Mouse (Mus musculus) adrenal gland, adult 2 months (tissue): ENCODE measurements around the gene Rsbn1. TPM values are rescaled to one million over a fixed set of nuclear protein-coding genes. Genes with fewer than 3 reads are reported as not detected.

Experiments
- DNase-seq: peaks from one replicate; pipeline ENCODE4 v3.0.0; 2021
- long read RNA-seq: library from polyadenylated mRNA; stranded (forward); transcript quantifications from one replicate; pipeline ENCODE4 v2.0.0, GENCODE M21; 2021
- polyA plus RNA-seq: library from polyadenylated mRNA; depleted of rRNA; stranded (reverse); fragments of >200 nt; gene quantifications from 2 replicates; pipeline ENCODE4 v1.2.3, GENCODE M21; 2012; rRNA removed
- total RNA-seq, 2 experiments: library from RNA; stranded (reverse); gene quantifications; 2 replicates each; pipeline ENCODE4 v1.2.3; 2021

The Rsbn1 gene
- total RNA-seq (10 to 100 TPM; 14.6 to 18.3 TPM), polyA plus RNA-seq (5.1 and 6.3 TPM in 2 replicates)
- long read RNA-seq, full-length matches to known transcripts: 2 of 3 reads
- long read RNA-seq, partial matches to known transcripts: 1 of 3 reads
- long read RNA-seq, other reads (novel, unspliced or antisense): 0 of 3 reads

DNA sequence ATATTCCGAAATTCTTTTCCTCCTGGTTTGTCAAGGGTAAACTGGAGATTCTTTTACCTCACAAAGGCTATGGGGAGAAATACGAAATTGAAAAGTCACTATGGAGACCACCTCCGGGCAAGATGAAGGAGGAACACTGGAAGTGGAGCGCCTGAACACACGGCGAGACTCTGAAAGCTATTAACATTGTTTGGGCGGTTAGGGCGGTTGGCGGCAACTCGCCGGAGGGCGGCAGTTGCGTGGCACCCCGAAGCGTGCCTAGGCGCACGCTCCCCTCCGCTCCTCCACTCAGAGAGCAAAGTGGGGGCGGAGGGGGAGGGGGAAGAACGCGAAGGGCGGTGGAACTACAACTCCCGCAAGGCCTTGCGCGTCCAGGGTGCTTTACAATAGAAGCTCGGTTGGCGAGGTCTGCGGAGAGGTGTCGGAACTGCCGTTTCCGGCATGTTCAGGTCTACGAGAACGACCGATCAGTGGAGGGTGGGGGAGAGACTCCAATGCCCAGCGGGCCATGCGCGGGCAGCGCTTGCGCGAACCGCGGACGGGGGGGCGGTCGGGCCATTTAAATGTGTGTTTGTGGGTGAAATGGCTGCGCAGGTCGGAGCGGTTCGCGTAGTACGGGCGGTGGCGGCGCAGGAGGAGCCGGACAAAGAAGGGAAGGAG, at the start of gene Rsbn1:
TSS of gene Rsbn1 (plus strand) at position 111 of the 660 bp plus-strand sequence.
- DNase-seq: peak; percentile 99

DNA sequence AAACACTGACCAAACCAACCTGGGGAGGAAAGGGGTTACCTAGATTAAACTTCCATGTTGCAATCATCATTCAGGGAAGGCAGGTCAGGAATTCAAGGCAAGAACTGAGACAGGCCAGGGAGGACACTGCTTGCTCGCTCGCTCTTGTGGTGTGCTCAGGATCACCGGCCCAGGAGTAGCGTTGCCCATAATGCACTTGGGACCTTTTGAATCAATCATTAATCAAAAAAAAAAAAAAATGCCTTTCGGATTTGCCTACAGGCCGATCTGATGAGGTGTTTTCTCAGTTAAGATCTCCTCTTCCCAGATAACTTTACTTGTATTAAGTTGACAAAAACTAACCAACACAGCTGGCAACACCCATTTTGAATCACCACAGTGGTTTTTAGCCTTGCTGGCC, 49.7 kb upstream of the Rsbn1 start:
- DNase-seq: no peak

DNA sequence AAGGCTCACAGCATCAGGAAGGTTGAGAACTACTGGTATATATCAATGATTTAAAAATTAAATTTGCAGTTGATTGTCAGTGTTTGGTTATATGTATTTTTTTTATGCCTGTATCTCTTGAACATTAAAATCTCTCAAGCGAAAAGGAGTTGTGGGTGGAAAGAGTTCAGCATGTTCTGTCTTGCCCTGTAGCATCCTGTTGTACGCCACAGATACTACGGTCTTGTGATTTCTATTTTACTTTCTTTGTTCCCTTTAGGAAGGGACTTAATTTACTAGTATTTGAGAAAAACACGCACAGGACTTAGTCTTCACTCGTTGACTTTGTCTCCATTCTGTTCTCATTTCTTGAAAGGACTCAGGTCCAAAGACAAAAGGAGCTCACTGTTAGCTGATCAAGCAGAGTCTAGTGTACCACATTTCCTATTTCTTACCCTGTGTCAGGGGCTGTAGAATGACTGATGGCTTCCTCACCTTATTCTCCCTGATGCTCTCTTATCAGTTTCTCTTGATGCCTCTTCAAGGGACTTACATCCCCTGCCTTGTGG, 46.4 kb upstream of the Rsbn1 start:
- DNase-seq: no peak

DNA sequence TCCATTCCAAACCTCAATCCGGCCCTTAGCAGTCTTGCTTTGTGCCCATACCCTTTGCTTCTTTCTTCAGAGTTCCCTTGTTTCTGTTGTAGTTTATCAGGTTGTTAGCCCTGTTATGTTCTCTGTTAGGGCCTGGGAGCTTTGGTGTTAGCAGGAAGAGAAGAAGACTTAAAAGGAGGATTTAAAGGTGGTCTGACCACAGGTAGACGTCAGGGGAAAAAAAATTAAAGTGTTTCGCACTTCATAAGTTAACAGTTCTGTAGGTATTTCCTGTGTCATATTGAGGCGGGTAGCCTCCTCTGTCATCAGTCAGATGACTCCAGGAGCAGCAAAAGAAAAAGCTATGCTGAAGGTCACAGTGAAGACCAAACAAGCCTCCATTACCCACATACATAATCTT, 45.9 kb upstream of the Rsbn1 start:
- no peak for DNase-seq

DNA sequence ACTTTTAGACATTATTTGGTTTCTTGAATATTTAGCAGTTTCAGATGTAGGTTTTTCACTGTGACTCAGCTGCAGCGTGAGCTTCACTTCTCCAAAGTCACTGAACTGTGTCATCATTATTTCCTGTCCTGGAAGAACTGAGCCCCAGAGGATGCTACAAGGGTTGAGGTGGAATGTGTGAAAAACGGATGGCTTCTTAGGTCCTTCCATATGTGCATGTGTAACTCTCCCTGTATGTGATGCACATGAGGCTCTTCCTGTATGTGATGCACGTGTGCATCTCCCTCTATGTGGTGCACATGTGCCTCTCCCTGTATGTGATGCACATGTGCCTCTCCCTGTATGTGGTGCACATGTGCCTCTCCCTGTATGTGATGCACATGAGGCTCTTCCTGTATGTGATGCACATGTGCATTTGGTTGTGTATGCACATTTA, 41.2 kb upstream of the Rsbn1 start:
- DNase-seq: no peak

DNA sequence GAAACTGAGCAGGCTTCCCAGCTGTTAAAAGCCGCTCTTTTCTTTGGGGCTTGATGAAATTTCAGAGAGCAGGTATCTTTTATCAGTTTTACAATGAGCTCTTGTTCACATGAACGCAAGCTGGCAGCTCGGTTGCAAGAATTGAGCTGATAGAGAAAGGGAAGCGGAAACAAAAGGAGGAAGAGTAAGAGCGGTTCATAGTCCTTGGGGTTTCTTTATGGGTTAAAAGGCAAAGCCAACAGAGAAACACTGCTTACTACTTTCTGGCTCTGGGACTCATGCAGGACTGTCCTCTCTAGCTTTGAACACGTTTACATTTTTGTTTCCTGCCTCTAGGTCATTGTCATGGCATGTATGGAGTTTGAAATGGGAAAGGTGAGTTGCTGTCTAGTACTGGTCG, 39.6 kb upstream of the Rsbn1 start:
- no peak for DNase-seq

DNA sequence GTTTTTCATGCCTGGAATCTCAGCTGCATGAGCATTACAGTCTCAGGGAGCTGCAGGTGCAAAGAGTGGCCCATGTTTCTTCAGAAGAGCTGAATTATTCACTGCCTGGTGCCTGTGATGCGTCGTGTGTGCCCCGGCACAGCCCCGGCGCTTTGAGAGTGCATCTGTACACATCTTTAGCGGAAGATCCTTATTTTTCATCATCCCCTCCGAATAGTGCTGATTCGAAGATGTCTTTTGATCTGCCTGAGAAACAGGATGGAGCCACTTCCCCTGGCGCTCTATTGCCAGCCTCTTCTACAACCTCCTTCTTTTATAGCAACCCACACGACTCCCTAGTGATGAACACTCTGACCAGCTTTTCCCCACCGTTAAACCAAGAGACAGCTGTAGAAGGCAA, 28.0 kb upstream of the Rsbn1 start:
- no peak for DNase-seq

DNA sequence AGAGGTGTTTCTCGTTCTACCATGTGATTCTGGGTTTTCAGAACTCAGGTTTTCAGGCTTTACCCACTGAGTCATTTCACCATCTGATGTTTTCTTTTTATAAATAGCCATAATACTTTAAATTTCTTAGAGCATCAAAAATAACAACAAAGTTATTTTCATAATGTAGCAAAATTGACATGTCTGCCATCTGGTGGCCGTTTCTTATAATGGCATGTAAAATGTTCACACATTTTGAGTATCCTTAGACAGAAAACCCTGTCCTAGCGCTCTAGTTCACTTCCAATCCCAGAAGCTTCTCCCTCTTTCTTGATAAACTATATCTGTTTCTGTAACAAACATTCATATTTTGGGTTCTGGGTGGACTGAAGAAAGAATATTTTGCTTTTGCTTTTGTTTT, 26.3 kb upstream of the Rsbn1 start:
- DNase-seq: peak; percentile 15

DNA sequence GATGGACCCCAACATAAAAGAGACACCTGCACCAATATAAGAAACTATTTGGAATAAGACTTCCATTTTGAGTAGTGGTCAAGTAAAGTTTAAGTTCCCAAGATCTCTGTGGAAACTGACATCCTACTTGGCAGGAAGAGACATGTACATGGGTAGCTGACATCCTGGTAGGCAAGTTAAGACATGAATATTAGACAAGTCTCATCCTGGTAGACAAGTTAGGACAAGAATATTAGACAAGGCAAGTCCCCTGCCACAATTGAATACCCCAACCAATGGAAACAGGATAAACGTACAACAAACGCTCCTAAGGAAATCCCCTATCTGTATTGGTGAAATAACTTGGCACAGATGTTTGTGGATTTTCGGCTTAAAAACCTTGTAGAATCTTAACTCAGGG, 20.5 kb upstream of the Rsbn1 start:
- DNase-seq: no peak

DNA sequence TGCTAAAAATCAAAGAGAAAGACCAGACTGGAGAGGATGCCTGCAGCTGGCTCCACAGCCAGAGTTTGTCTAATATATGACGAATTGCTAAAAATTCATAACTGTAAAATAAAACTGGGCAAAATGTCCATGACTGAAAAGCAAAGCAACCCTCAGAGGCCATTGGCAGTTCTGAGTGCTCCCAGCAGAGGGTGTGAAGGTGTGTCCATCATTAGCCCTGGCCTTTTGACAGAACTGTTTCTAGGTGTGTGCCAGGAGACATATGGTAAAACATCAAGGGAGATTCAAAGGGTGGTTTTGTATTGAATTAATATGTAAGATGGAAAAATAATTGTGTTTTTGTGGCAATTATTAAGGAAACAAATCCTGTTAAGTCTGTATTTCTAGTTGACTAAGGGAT, 9.2 kb upstream of the Rsbn1 start:
- peak; percentile 24 for DNase-seq

DNA sequence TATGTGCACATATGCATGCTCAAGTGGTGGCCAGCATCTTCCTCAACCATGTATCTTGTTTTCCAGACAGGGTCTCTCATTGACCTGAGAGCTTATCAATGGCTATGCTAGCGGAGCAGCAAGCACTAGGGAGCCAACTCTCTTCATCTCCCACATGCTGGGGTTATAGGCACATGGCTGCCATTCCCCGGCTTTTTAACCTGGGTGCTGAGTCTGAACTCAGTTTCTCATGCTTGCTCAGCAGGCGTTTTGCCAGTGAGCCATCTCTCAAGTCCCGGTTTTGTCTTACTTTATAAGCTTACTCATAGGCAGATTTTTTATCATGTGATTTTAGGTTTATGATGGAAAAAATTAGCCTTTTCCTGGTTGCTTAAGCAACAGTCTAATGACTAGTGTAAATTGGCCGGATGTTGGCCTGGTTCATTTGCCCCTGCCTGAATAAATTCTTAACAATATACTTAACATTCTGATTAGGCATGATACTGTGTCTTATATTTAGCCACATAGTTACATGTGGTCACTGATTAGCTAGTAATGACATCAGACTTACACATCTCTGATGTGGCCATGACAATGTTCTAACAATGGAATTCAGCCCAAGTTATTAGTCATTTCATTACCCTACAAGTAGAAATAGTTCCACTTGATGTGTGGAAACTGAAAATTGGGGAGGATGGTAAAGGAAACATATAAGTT, 6.4 kb upstream of the Rsbn1 start:
- DNase-seq: peak; percentile 37

DNA sequence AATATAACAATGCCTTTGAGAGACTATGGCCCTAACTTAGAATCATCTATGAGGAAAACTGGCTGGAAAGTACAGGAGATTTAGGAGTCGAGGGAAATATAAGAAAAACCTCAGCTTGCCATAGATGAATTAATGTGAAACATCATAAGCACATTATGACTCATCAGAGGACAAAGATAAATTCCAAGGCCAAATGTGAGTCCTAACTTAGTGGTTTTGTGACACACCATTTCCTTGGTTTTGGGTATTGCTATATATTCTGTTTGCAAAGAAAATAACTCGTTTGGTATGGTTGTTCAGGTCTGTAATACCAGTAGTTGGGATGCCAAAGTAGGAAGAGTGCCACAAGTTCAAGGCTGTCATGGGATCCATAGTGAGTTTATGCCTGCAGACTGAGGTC, 5.1 kb upstream of the Rsbn1 start:
- no peak for DNase-seq

DNA sequence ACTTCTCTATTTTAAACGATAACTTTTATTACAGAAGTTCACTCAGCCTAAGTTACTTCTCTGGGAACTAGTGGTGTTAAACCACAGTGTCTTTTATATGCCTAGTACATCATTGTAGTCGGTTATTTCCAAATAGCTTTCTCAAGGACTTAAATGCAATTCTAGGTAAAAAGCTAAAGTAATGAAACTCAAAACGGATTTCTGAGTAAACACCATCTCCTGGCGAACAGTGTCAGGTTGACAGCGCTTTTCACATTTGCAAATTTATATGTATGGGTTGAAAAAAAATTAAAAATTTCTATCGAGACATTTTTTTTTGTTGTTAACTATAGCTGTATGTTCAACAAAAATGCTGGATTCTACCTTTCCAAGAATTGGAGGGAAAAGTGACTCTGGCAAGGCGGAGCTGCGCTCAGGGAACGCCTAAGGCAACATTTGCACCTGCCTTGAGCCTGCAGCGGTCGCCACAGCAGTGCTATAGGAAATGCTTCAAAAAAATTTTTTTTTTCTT, 414 bp upstream of the Rsbn1 start:
- no peak for DNase-seq

DNA sequence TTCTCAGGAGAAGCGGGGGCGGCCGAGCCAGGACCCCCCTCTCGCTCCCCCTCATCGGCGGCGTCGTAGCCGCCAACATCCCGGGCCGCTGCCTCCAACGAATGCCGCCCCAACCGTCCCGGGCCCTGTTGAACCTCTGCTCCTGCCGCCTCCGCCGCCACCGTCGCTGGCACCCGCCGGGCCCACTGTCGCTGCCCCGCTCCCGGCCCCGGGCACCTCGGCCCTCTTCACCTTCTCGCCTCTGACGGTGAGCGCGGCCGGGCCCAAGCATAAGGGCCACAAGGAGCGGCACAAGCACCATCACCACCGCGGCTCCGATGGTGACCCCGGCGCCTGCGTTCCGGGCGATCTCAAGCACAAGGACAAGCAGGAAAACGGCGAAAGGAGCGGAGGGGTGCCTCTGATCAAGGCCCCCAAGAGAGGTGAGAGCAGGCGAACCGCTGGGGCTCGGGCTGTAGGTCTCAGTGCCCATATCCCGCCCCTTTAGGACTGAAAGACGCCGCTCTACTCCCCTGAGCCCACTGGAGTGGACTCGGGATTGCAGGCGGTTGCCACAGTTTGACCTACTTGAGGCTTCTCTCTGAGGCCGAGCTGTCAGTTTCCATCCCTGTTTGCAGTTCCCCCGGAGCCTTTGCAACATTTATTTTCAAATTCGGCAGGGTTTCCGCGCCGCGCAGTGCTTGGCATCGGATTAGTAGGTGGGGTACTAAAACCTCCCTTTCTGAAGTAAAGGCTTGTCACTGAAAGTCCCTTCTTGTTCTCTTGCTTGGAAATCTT, 1.0 kb downstream of the Rsbn1 start:
- peak; percentile 79 for DNase-seq

DNA sequence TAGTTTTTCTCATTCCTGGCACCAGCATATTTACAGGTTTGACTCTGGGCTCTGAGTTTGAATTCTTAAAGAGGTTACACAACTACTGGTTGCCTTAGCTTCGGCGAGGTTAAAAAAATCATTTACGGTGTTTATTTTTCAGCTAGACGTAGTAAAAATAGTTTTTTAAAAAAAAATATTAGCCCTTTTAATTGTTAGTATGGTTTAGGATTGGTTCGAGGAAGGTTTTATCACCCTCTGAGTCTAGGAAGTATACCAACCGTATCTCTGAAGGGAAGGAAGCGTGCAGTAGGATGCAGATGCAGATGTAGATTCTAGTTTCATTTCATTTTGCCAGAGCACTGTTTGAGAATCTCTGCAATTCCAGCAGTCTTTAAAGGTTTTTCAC, 1.6 kb downstream of the Rsbn1 start:
- DNase-seq: no peak

DNA sequence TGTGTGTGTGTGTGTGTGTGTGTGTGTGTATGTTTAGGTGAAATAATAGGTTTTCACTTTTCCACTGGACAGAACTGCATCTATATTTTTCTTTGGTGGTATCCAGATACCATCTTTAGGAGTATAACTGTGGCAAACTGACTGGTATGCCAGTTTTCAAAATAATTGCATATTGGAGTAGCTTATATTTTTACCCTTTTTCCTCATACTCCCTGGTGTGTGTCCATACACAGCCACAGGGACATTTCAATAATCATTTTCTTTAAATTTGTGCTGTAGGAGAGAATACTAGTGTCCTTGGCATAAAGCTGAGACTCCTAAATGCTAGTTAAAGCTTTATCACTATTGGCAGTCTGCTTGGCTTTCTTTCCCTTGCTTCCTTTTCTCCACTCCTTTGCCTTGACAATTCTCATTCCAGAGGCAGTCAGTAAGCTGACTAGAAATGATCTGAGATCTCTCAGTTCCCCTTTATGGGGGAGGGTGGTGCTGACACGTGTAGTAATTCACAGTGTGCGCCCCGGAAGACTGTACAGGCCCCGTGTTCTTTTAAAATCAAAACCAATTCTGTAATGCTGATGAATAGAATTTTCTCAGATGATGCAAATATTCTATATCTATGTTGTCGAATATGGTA, 2.4 kb downstream of the Rsbn1 start:
- DNase-seq: peak; percentile 18

DNA sequence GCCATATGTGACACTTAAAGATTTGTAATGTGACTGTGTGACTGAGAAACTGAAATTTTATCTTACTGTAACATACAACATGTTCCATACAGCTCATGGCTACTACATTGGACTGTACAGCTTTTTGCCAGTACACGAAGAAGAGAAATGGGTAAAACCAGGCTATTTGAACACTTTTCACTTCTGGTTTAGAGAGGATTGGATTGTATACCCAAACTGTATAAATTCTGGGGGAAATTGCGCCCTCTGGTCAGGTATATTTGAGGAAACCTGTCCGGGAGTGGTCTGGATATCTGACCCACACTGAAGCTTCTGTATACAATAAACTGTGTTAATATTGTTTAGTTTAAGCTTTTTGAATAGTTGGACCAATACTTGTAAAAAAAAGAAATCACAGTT, 2.9 kb downstream of the Rsbn1 start:
- DNase-seq: no peak

DNA sequence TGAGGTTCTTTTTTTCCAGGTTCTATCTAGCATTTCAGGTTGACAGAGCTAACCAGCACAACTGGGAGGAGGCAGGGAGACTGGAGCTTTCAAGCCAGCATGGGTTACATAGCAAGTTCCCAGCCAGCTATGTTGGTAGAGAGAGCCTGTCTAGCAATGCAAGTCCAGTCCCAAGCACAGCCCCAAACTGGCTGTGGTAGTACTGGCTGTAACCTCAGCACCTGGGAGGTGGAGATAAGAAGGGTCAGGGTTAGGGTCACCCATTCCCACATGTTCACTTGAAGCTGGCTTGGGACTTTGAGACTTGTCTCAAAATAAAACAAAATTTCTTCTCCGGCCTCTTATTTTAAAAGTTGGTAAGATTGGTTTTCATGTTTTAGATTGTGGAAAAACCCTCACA, 6.2 kb downstream of the Rsbn1 start:
- no peak for DNase-seq

DNA sequence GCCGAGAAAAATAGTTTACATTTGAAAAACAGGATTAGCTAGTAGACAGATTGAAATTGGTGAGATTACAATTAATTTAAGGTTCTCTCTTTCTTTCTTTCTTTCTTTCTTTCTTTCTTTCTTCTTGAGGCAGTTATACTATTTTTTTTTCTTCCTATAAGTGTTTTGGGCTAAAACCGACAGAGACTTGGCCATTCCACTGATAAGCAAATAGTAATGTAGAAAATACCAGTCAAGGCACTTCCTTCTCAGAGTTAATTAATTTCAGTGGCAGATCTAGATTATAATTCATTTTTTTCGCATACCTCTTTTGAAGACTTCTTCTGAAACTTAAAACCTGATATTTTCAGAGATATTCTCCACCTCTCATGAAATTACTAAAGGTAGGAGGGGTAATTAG, 11.4 kb downstream of the Rsbn1 start:
- DNase-seq: no peak

DNA sequence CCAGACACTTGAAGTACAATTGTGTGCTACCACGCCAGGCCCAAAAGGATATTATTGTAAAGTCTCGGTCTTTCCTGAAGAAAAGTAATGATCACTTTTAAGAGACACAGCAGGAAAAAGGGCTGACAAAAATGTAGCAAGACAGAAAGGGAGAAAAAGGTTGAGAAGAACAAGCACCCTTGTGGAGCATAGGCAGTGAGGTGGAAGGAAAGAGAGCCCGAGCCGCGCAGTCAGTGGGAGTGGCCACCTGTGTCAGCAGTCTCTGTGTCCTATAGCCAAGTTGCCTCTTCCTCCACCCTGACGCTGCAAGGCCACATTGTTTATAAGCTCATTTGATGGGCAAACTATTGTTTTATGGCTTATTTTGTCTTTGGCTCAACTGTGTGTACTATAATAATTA, 13.6 kb downstream of the Rsbn1 start:
- DNase-seq: no peak

DNA sequence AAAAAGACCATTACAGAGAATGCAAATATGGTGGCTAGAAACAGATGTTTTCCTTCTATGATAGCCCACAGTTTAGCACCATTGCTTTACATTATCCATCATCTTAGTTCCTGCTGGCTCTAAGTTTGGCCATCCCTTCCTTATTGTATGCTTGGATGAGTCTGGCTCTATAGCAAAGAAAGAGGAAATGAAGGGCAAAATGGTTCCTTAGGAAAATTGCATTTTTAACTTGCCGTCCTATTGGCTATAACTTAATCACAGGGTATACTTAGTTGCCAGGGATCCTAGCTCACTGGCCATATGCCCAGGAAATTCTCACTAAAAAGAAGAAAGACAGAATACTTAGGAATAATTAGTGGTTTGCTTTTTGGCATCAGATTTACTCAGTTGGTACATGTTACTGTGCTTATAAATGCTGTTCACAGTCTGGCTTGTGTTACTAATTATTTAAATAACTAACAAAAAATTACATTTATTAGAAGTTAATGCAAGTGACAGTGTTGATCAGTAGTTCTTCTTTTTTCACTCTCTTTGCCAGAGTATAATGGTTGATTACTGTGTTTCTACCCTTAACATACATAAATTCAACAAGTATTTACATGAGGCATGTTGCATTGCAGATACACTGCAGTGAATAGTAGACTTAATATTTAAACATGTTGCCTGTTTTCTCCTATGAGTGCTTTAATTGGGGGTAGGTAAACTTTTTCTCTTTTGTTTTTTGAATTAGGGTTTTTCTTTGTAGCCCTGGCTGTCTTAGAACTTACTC, 31.1 kb downstream of the Rsbn1 start:
- no peak for DNase-seq
